Mouse (Mus musculus) CH12.LX (cell line): Measurements from ENCODE around the gene Obox7.
"Not testable (repeated sequence)": the region's sequence is repeated elsewhere in the genome, so short reads cannot be mapped to it uniquely, and the experiment has no call there.

ENCODE experiments used
- CTCF ChIP-seq, 2 experiments: IDR thresholded peaks in 1 of 2; conservative IDR thresholded peaks in 1 of 2; 2 replicates each; pipeline ENCODE4 v1.5.1; 2011 to 2012; ENCODE audit warnings: low read depth in 2 of 2, low read length in 2 of 2, improper control_type of control experiment in 1 of 2, inconsistent platforms in 1 of 2, mild to moderate bottlenecking in 1 of 2, moderate library complexity in 1 of 2
- MAZ ChIP-seq: IDR thresholded peaks from 2 replicates; pipeline ENCODE4 v1.6.1; 2012; ENCODE audit warnings: low read depth, mild to moderate bottlenecking, inconsistent platforms, low read length, improper control_type of control experiment, moderate library complexity
- POLR2A ChIP-seq: IDR thresholded peaks from 2 replicates; pipeline ENCODE4 v1.6.1; 2011; ENCODE audit warnings: low read depth, mild to moderate bottlenecking, improper control_type of control experiment, low read length
- SIN3A ChIP-seq: IDR thresholded peaks from 2 replicates; pipeline ENCODE4 v1.6.1; 2012; ENCODE audit warnings: low read length, improper control_type of control experiment, inconsistent platforms
- UBTF ChIP-seq: IDR thresholded peaks from 2 replicates; pipeline ENCODE4 v1.6.1; 2012; ENCODE audit warnings: low read depth, mild to moderate bottlenecking, inconsistent platforms, low read length, improper control_type of control experiment, moderate library complexity
- ZKSCAN1 ChIP-seq: IDR thresholded peaks from 2 replicates; pipeline ENCODE4 v1.6.1; 2012; ENCODE audit warnings: low read depth, inconsistent platforms, low read length, improper control_type of control experiment, borderline replicate concordance

DNA sequence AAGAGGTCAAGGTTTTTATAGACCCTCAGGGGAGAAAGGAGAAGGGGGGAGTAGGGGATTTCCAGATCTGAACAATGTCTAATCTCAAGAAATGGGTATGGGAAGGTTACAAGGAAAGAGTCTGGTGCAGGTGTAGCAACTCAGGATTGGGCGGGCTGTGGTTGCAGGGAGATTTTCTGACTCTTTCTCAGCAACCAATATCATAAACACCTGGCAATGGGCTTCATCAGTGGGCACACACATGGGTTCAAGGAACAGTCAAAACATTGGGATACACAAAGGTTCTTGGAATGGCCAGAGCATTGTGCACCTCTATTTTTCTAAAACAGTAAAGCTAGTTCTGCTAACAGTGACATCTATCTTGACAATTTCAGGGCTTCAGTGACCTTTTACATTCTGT is at the start of gene Obox7:
- TF ChIP-seq UBTF; MAZ; CTCF (conservative IDR thresholded peaks at IDR 0.05 in 1 of 2, IDR thresholded peaks at IDR 0.05 in 1 of 2; ENCODE audit: low read depth in 2 of 2, low read length in 2 of 2); POLR2A; SIN3A; ZKSCAN1: not testable (repeated sequence)
